Mouse (Mus musculus) embryonic facial prominence, embryonic 12.5 days (tissue): ENCODE measurements around the gene Atg10. TPM values are rescaled to one million over a fixed set of nuclear protein-coding genes. Genes with fewer than 3 reads are reported as not detected.
A peak's percentile ranks its signal among the peaks of the same experiment; 100 is the strongest.

Source experiments
- ATAC-seq: fragments of 200-750 bp; cut with Nextera tagmentation; 2 replicates; pipeline ENCODE4 v1.8.0; 2017; ENCODE audit not compliant: insufficient number of reproducible peaks, insufficient read depth, low FRiP score, low TSS enrichment
- H3K27ac ChIP-seq: fragments of 300-500 bp; sonication (generic); 2 replicates; pipeline ENCODE4 v1.5.1; 2016; ENCODE audit warnings: mild to moderate bottlenecking
- H3K27me3 ChIP-seq: fragments of 300-500 bp; sonication (generic); 2 replicates; pipeline ENCODE4 v1.6.1; 2016; ENCODE audit warnings: mild to moderate bottlenecking, moderate library complexity
- H3K36me3 ChIP-seq: fragments of 300-500 bp; sonication (generic); 2 replicates; pipeline ENCODE4 v1.6.1; 2016; ENCODE audit warnings: mild to moderate bottlenecking
- H3K4me1 ChIP-seq: fragments of 300-500 bp; sonication (generic); 2 replicates; pipeline ENCODE4 v1.6.1; 2016
- H3K4me2 ChIP-seq: fragments of 300-500 bp; sonication (generic); replicated peaks from 2 replicates; pipeline ENCODE4 v1.6.1; 2016; ENCODE audit warnings: mild to moderate bottlenecking, moderate library complexity
- H3K4me3 ChIP-seq: fragments of 300-500 bp; sonication (generic); 2 replicates; pipeline ENCODE4 v1.5.1; 2016; ENCODE audit warnings: mild to moderate bottlenecking
- H3K9ac ChIP-seq: fragments of 300-500 bp; sonication (generic); 2 replicates; pipeline ENCODE4 v1.6.1; 2016; ENCODE audit warnings: mild to moderate bottlenecking, moderate library complexity
- H3K9me3 ChIP-seq: fragments of 300-500 bp; sonication (generic); 2 replicates; pipeline ENCODE4 v1.6.1; 2016; ENCODE audit warnings: mild to moderate bottlenecking, moderate library complexity
- WGBS: fragments of 180-500 bp; shearing (Covaris S2); methylation state at CpG from one replicate; pipeline ENCODE4 v1.1.7; 2016; 5-methylcytosine and 5-hydroxymethylcytosine counted together
- polyA plus RNA-seq: library from polyadenylated mRNA; unstranded; fragments of >200 nt; fragmentation: Nextera tagmentation; extraction: Ambion mirVana; gene quantifications from 2 replicates; pipeline ENCODE4 v1.2.1, GENCODE M21; 2016

Gene Atg10
- polyA plus RNA-seq, 1 experiment from 2014 or later, result 19.9 TPM

DNA sequence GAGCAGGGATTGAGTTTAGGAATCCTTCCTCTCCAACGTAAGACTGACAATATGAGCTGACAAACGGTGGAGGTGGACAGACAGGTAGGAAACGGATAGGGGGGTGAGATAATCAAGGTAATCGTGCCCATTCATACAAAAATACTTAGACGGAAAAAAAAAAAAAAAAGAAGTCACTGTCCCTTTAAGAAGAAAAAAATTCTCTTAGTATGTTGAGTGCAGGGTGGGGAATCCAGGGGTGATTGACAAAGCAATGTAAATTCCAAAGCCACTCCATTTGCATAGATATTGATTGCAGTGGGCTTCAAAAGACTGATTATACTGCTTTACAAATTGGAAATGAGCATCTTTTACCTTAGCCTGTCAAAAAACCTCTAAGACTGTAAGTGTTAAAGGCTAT is 123.4 kb downstream of the Atg10 start:
- no peaks in the 10 kb centered on the region for H3K36me3 ChIP-seq
- H3K4me1 ChIP-seq, result no peaks in the 10 kb centered on the region
- H3K9me3 ChIP-seq, result no peaks in the 10 kb centered on the region
- H3K9ac ChIP-seq, result no peak overlapping the region
- no peak overlapping the region for H3K27ac ChIP-seq
- 66% methylated on average over 5 of the region's 5 CpGs for WGBS
- no peaks in the 10 kb centered on the region for H3K27me3 ChIP-seq
- ATAC-seq, result no peak
- H3K4me2 ChIP-seq, result no peak overlapping the region
- no peak overlapping the region for H3K4me3 ChIP-seq

DNA sequence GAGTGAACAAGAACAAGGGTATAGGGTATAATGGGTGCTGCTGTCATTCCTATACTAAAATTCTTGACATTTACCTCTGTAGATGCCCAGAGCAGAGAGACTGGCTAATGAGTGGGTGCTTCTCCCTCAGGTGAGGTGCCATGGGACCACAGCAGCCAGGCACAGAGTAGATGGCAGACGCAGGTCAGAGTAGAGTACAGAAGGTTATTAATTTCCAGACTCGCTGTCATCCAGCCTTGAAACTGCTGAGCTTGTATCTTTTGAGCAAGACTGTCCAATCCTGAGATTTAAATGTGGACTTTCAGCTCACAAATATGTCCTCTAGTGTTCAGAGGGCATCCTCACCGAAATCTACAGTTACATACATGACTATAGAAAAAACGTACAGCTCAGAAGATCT is 128.9 kb downstream of the Atg10 start:
- H3K4me3 ChIP-seq, result no peak overlapping the region
- H3K9me3 ChIP-seq, result no peaks in the 10 kb centered on the region
- H3K4me2 ChIP-seq, result 0 out of 2 replicates have a peak overlapping the region, but pooled peaks have one; percentile 19
- peaks cover 13% of the 10 kb centered on the region for H3K4me1 ChIP-seq
- no peaks in the 10 kb centered on the region for H3K36me3 ChIP-seq
- H3K27me3 ChIP-seq, result no peaks in the 10 kb centered on the region
- peak overlapping the region; percentile 84 for H3K27ac ChIP-seq
- WGBS, result 83% methylated on average over 4 of the region's 4 CpGs
- no peak for ATAC-seq
- no peak overlapping the region for H3K9ac ChIP-seq

DNA sequence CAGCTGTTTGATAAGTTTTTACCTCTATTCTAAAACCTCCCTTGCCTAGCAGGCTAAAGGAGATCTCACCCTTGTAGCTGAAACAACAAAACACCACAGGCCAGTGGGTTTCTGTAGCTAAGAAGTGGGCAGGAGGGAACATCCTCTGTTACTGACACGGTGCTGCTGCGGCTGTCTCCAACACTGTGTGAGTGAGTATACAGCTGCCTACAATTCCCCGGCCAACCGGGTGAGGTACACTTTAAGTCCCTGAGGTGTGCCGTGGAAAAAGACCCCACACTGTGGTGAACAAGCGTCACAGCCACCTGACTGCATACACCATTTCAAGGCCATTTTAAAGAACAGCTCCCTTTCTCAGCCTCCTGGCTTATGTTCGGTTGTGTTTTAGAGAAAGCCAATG is 129.6 kb downstream of the Atg10 start:
- Histone ChIP-seq H3K27me3 (no peaks in the 10 kb centered on the region), H3K9ac (0 out of 2 replicates have a peak overlapping the region, but pooled peaks have one; percentile 19), H3K27ac (peak overlapping the region; percentile 84), H3K4me3 (no peak overlapping the region), H3K4me1 (peaks cover 13% of the 10 kb centered on the region), H3K9me3 (no peaks in the 10 kb centered on the region), H3K4me2 (peak overlapping the region; percentile 19; the same call in 1 of the 2 replicates), H3K36me3 (no peaks in the 10 kb centered on the region)
- WGBS, result 15% methylated on average over 7 of the region's 7 CpGs
- ATAC-seq, result 0 out of 2 replicates have a peak, but pooled peaks have one; percentile 52

DNA sequence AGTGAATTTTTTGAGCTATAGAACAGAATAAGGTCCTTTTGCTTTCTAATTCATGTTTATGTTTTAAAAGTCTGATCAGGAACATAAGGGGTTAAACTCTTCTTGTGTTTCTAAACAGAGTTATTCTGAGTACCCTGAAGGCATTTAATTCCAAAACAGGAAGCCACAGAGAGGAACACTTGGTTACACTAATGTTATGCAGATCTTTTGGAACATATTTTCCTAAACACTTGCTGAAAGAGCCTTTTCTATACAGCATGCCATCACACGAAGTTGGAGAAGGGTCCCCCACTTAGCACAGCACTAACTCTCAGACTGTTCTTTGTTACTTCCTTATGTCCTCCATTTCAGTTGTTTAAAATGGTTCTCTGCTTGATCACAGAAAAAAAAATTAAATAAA is 130.2 kb downstream of the Atg10 start:
- peak; percentile 78 for ATAC-seq
- peaks cover 13% of the 10 kb centered on the region for H3K4me1 ChIP-seq
- H3K9ac ChIP-seq, result no peak overlapping the region
- H3K9me3 ChIP-seq, result no peaks in the 10 kb centered on the region
- H3K27me3 ChIP-seq, result no peaks in the 10 kb centered on the region
- H3K27ac ChIP-seq, result peak overlapping the region; percentile 84
- H3K36me3 ChIP-seq, result no peaks in the 10 kb centered on the region
- H3K4me2 ChIP-seq, result no peak overlapping the region
- 7% methylated on average over 1 of the region's 1 CpGs for WGBS
- no peak overlapping the region for H3K4me3 ChIP-seq

DNA sequence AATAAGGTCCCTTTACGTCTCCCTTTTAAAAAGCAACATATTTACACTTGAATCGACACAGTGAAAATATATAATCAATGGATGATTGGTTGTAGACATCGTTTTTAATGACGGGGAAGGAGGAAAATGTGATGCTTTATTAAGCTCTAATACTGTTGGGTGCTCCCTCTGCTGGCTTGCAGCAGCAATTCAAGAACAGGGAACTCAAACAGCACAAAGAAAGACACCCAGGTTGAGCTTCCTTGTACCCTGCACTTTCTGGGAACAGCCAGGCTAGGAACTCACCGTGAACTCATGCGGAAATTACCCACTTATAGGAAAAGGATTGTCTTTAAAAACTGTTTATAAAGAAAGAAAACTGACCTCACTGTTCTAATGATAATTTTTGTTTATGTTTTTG is 130.6 kb downstream of the Atg10 start:
- H3K4me3 ChIP-seq, result no peak overlapping the region
- H3K36me3 ChIP-seq, result no peaks in the 10 kb centered on the region
- ATAC-seq, result no peak
- peaks cover 13% of the 10 kb centered on the region for H3K4me1 ChIP-seq
- H3K4me2 ChIP-seq, result no peak overlapping the region
- H3K27me3 ChIP-seq, result no peaks in the 10 kb centered on the region
- WGBS, result 16% methylated on average over 6 of the region's 6 CpGs
- H3K9me3 ChIP-seq, result no peaks in the 10 kb centered on the region
- H3K27ac ChIP-seq, result peak overlapping the region; percentile 41; the same call in 1 of the 2 replicates
- no peak overlapping the region for H3K9ac ChIP-seq

DNA sequence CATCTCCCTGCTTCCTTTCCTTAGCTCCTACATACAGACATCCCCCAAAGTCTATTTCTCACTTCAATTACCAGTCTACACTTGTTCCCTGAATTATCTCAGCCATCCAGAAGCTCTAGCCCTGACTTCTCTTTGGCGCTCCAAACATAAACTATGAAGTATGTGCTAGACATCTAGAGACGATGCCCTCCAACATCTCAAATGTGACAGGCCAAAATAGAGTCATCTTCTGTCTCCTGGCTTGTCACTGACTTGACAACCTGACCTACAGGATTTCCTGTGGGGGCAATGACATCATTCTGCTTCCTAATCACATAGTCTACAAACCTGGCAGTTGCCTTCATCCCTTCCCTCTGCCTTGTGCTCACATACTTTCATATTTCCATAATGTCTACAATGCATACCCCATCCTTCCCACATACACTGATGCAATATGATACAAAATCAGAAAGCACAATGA is 132.0 kb downstream of the Atg10 start:
- no peak for ATAC-seq
- WGBS, result 81% methylated on average over 2 of the region's 2 CpGs
- no peak overlapping the region for H3K4me3 ChIP-seq

DNA sequence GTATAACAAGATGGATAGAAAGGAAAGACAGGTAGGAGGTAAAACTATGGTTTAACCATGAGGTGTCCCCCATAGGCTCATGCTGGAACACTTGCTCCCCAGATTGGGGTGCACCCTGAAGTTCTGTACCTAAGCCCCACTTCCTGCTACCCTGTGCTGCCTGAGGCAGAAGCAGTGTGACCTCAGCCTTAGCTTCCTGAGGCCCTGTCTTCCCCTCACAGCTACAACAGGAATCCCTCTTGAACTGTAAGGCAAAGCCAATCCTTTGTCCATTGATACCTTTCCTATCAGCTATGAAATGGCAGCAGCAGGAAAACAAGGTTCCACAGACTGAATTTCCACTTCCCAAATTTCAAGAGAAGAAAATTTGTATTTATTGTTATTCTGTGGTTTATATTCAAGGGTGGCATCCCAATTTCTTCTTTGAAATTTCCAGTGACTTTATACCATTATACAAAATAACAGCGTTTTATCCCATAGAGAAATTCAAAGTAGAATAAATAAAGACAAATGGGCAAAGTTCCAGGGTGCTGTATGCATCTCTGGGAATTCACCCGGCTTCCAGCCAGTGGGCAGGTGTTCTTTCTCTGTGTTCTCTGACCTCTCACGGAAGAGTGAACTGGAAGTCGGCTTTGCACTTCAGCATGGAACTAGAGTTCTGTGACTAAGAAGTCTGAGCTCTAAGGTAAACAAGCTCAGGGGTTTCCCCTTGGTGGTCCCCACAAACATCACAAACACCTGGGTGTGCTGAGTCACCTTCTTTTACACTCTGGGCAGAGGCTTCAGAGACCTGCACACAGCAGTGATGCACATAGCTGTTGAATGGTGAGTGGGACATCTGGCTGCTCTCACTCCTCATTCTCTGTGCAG is 132.7 kb downstream of the Atg10 start:
- H3K4me2 ChIP-seq, result no peak overlapping the region

More for the DNA sequence above, 132.0 kb downstream of the Atg10 start:
- Histone ChIP-seq H3K27me3 (no peaks in the 10 kb centered on the region), H3K27ac (no peak overlapping the region), H3K9me3 (no peaks in the 10 kb centered on the region), H3K4me1 (peaks cover 13% of the 10 kb centered on the region), H3K4me2 (no peak overlapping the region), H3K36me3 (no peaks in the 10 kb centered on the region), H3K9ac (no peak overlapping the region)

DNA sequence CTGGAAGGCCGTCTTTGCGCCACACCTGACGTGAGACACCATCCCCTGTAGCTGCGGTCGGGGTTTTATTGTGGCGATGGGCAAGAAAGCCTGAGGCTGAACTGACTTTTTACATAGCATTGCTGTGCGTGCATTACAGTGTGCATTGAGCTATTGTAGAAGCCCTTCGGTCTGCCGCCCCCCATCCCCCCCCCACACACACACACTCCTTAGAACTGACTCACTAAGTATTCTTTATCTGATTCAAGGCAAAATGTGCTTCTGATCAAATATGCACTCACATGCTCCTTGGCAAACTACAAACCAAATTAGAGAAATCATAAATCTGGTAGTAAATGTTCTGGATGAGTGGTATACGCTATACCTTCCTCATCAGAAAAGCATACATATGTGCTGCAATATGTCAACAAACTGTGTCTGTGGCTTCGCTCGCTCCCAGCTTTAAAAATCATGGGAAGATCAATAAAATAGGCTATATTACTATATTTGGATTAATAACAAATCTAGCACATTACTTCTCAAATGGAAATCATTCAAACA is 137.3 kb downstream of the Atg10 start:
- Histone ChIP-seq H3K4me1 (no peaks in the 10 kb centered on the region), H3K36me3 (no peaks in the 10 kb centered on the region), H3K27me3 (no peaks in the 10 kb centered on the region), H3K27ac (no peak overlapping the region), H3K4me3 (no peak overlapping the region), H3K4me2 (no peak overlapping the region), H3K9me3 (no peaks in the 10 kb centered on the region), H3K9ac (no peak overlapping the region)
- ATAC-seq, result no peak
- 92% methylated on average over 12 of the region's 12 CpGs for WGBS

More for the DNA sequence above, 132.7 kb downstream of the Atg10 start:
- peaks cover 13% of the 10 kb centered on the region for H3K4me1 ChIP-seq
- no peaks in the 10 kb centered on the region for H3K36me3 ChIP-seq
- ATAC-seq, result no peak
- no peak overlapping the region for H3K27ac ChIP-seq
- 61% methylated on average over 4 of the region's 4 CpGs for WGBS
- H3K9ac ChIP-seq, result no peak overlapping the region
- no peak overlapping the region for H3K4me3 ChIP-seq
- no peaks in the 10 kb centered on the region for H3K9me3 ChIP-seq
- H3K27me3 ChIP-seq, result no peaks in the 10 kb centered on the region

DNA sequence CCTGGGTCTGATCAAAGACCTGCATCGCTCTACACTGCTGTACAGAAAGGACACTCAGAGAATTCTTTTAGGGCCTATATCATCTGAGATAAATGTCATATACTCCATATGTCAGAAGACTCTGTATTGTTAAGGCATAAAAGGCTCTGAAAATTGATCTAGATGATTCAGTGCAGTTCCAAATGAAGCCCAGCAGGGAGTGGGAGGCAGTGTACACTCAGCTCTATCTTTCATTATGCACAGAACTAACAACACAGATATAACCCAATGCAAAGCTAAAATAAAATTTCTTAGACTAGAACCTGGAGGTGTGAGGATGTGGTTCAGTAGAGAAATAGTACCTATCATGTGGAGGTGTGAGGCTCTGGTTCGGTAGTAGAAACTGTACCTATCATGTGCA is 151.4 kb downstream of the Atg10 start:
- H3K4me3 ChIP-seq, result no peak overlapping the region
- no peak for ATAC-seq
- H3K4me2 ChIP-seq, result no peak overlapping the region
- H3K4me1 ChIP-seq, result no peaks in the 10 kb centered on the region
- no peak overlapping the region for H3K9ac ChIP-seq
- H3K9me3 ChIP-seq, result no peaks in the 10 kb centered on the region
- no peaks in the 10 kb centered on the region for H3K27me3 ChIP-seq
- H3K36me3 ChIP-seq, result no peaks in the 10 kb centered on the region
- H3K27ac ChIP-seq, result no peak overlapping the region
- WGBS, result 93% methylated on average over 2 of the region's 2 CpGs

DNA sequence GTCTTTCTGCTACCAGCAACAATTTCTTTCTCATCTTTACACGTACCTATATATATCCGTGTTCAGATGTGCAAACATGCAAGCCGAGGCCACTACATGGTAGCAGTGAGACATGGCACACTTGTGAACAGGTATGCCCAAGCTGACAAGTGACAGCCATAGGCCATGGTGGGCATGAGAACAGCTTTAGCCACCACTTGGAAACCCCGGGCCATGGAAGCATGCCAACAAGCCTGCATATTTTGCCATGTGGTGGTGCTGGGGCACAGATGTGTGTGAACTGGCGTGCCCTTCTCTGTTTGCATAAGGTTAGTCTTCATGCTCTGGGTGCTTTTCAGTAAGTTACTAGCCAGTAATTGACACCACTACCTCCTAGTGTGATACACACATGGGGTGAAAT is 162.9 kb downstream of the Atg10 start:
- no peak for ATAC-seq
- no peak overlapping the region for H3K27ac ChIP-seq
- no peaks in the 10 kb centered on the region for H3K27me3 ChIP-seq
- H3K9ac ChIP-seq, result no peak overlapping the region
- no peak overlapping the region for H3K4me3 ChIP-seq
- H3K4me2 ChIP-seq, result no peak overlapping the region
- H3K9me3 ChIP-seq, result no peaks in the 10 kb centered on the region
- no peaks in the 10 kb centered on the region for H3K4me1 ChIP-seq
- WGBS, result 85% methylated on average over 5 of the region's 5 CpGs
- no peaks in the 10 kb centered on the region for H3K36me3 ChIP-seq

DNA sequence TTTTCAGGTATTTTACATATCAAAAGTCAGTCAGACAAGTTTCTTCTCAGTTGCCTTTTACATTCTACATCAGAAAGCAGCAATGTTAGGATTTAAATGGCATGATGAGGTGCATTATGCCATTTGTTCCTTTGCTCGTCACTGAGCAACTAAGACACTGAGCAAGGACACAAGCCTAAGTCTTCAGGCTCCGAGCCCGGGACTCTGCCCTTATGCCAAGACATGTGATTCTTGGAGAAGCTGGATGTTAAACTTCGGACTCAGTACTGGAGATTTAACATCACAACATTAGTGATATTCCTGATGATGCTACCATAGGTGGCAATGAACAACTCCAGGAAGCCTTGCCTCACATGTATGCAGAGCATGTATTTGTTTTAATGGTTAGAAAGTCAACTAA is 175.6 kb downstream of the Atg10 start:
- Histone ChIP-seq H3K9me3 (peaks cover 8% of the 10 kb centered on the region; the same call in 1 of the 2 replicates), H3K4me2 (no peak overlapping the region), H3K27ac (no peak overlapping the region), H3K27me3 (no peaks in the 10 kb centered on the region), H3K4me1 (no peaks in the 10 kb centered on the region), H3K4me3 (no peak overlapping the region), H3K9ac (no peak overlapping the region), H3K36me3 (no peaks in the 10 kb centered on the region)
- no peak for ATAC-seq
- WGBS, result 94% methylated on average over 4 of the region's 4 CpGs

DNA sequence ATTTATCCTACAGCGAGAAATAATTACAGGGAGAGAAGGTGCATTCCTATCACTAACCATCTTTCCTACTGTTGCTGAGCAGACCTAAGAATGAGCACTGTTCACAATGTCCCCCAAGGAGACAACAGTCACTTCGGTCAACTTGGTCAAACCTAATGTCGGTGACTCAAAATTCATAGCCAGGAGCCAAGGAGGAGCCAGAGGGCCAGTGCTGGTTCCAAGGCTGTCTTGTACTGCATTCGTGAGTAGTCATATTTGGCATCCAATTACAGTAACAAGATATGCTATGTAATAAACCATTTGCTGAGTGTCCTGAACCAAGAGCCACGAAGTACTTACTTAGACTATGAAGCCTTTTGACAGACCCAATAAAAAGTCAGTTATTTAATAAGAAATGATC is 176.9 kb downstream of the Atg10 start:
- Histone ChIP-seq H3K27me3 (no peaks in the 10 kb centered on the region), H3K4me1 (no peaks in the 10 kb centered on the region), H3K27ac (no peak overlapping the region), H3K9ac (no peak overlapping the region), H3K4me3 (no peak overlapping the region), H3K9me3 (peaks cover 5% of the 10 kb centered on the region; the same call in 1 of the 2 replicates), H3K36me3 (no peaks in the 10 kb centered on the region), H3K4me2 (no peak overlapping the region)
- no peak for ATAC-seq
- WGBS, result 79% methylated on average over 5 of the region's 5 CpGs
